Mouse (Mus musculus) brain, embryonic 14.5 days (tissue): Measurements from ENCODE around the gene Gm2a. TPM values are rescaled to one million over a fixed set of nuclear protein-coding genes. Genes with fewer than 3 reads are reported as not detected.
"Not testable (repeated sequence)": the region's sequence is repeated elsewhere in the genome, so short reads cannot be mapped to it uniquely, and the experiment has no call there.

Experiments
- DNase-seq: peaks from one replicate; pipeline ENCODE4 v3.0.0-alpha.2; 2011; ENCODE audit warnings: low read depth
- CTCF ChIP-seq: fragments of 200-500 bp; IDR thresholded peaks from 2 replicates; pipeline ENCODE4 v1.5.1; 2012; ENCODE audit warnings: inconsistent platforms, mild to moderate bottlenecking, moderate library complexity, borderline replicate concordance; ENCODE audit not compliant: insufficient read depth, insufficient read length; ENCODE audit errors: extremely low read depth
- POLR2A ChIP-seq: fragments of 200-500 bp; IDR thresholded peaks from 2 replicates; pipeline ENCODE4 v1.6.1; 2012; ENCODE audit warnings: mild to moderate bottlenecking, inconsistent platforms, borderline replicate concordance; ENCODE audit not compliant: poor library complexity, insufficient read depth, insufficient read length, severe bottlenecking; ENCODE audit errors: extremely low read depth
- polyA plus RNA-seq: library from polyadenylated mRNA; depleted of rRNA; stranded (reverse); fragments of >200 nt; gene quantifications from 2 replicates; pipeline ENCODE4 v1.2.3, GENCODE M21; 2012

Gm2a gene
- polyA plus RNA-seq, 1 experiment: 11.5 TPM

GRCm38 (mm10) chr11:55099019-55099771 is 1.3 kb downstream of the Gm2a start:
- no peak for DNase-seq
- no peak for TF ChIP-seq POLR2A
- TF ChIP-seq CTCF: no peak

DNA sequence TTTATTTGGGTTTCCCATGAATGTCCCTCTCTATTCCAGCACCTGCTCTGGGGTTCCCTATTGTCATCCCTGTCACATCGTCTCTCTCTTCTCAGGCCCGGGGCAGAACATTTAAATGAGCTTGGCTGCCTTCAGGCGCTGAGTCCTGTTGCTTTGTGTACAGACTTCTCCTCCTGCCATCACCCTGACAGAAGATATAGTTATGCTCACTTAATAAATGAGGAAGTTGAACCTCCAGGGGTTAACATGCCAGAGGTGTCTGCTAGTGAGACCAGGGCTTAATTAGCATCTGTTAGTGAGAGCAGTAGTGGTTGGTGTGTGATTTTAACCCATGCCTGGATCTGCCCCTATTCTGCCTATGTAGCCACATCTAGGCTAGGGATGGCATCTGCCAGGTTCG is 2.0 kb downstream of the Gm2a start:
- TF ChIP-seq CTCF: no peak
- no peak for TF ChIP-seq POLR2A
- DNase-seq: peak; percentile 66

DNA sequence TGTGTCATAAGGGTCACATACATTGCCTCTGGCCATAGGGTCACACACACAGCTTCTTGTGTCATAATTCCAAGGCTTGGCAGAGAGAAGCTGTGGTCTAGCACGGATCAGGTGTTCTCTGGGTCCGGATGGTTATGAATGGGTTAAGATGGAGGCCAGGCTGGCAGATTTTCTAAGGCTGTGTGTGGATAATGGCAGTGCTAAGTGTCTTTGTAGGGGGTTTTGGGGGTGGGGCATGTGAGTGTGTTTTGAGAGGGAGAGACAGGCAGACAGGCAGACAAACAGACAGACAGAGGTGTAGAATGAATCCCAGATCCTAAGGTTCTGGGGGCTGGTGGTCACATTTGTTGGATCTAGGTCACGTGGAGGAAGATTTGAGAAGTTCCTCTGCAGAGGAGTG is 4.1 kb downstream of the Gm2a start:
- TF ChIP-seq CTCF (no peak), POLR2A (no peak)
- DNase-seq: no peak

DNA sequence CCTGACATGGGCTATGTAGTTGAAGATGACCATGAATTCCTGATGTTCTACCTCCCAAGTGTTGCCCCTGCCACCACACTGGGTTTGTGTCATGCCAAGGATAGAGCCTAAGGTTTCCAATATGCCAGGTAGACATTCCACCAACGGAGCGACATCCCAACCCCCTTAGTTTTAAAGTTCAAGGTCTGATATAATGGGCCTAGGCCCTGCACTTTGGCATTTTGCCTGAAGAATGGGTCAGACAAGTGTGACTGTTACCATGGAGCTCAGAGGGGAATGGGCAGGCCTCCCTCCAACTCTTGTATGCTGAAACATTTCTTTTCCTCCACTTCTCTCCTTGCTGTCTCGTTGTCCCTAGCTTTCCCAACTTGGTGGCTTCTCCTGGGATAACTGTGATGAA is 5.3 kb downstream of the Gm2a start:
- DNase-seq: peak; percentile 36
- TF ChIP-seq POLR2A: no peak
- TF ChIP-seq CTCF: no peak

GRCm38 (mm10) chr11:55105389-55105788 is 7.5 kb downstream of the Gm2a start:
- TF ChIP-seq CTCF (no peak), POLR2A (no peak)
- no peak for DNase-seq

- no peak for TF ChIP-seq POLR2A
- no peak for TF ChIP-seq CTCF
- DNase-seq: no peak
These were observed 8.7 kb downstream of the Gm2a start for GRCm38 (mm10) chr11:55106636-55107035.

- no peak for DNase-seq
- no peak for TF ChIP-seq POLR2A
- no peak for TF ChIP-seq CTCF
These were observed 11.8 kb downstream of the Gm2a start for GRCm38 (mm10) chr11:55109521-55110300.

DNA sequence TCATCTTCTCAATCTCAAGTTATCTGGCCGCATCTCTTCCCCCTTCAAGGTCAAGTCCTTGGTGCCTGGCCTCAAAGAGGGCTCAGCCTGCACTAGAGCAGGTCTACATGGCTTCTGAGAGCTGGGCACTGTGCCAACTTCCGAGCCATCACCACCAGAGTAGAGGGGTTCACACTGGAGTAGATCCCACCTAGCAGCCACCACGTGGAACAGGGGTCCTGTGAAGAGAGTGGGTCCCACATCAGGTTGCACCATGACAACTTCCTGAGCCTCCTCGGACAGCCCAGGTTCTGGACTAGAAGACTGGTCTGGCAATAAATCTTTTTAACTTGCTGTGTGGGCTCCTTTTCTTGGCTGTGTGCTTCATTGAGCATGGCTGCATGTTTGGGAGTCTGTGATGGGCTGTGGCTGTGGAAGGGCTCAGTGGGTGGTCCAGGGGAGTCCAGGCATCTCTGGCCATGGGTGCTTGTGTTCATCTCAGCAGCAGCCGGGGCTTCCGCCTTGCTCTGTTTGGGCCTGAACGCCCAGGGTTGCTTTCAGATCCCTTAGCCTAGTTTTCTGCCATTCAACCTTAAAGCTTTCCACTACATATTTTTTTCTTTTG is 12.8 kb downstream of the Gm2a start:
- DNase-seq: no peak
- no peak for TF ChIP-seq POLR2A
- no peak for TF ChIP-seq CTCF

DNA sequence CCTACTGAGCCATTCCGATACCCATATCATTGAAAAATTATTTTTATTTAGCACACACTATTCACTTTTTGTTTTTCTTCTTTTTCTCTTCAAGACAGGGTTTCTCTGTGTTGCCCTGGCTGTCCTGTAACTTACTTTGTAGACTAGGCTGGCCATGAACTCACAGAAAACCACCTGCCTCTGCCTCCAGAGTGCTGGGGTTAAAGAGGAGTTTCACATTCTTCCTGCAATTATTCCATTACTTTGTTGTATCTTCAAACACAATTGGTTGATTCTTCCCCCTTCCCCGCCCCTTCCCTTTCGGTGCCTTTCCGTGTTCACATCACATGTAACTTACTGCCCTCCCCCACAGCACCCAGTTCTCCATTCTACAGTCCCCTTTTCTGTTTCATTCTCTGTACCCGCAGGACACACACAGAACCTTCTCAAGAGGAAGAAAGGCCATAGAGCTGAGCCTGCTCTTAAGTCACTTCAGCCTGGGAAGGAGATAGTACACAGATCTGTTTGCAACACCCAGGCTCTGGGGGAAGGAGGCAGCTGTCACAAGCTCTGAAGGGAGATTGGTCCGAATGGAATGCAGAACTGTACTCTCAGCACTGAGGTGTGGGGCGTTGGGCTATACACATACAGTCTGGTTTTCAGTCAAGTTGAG is 15.4 kb downstream of the Gm2a start:
- DNase-seq: no peak
- no peak for TF ChIP-seq POLR2A
- TF ChIP-seq CTCF: no peak

- not testable (repeated sequence) for DNase-seq
These were observed 15.9 kb downstream of the Gm2a start for GRCm38 (mm10) chr11:55113861-55114250.

GRCm38 (mm10) chr11:55114291-55114690 is 16.4 kb downstream of the Gm2a start:
- DNase-seq: no peak
- TF ChIP-seq CTCF (no peak), POLR2A (no peak)
